In genomic region chr10:76903099-76903498, GRCm38 (mm10) we compare ENCODE assay signal across 8 mouse cellular contexts. TPM values are rescaled to one million over a fixed set of nuclear protein-coding genes. Genes with fewer than 3 reads are reported as not detected.
A peak's percentile ranks its signal among the peaks of the same experiment; 100 is the strongest.
DNase-seq lines count a peak whose midpoint lies in the region; ATAC-seq lines count a peak whose summit lies in the region.

No protein-coding gene starts in this region.

- no peak overlapping the region for H3K9ac ChIP-seq in intestine, embryonic 15.5 days

- peak overlapping the region; percentile 77 for H3K27ac ChIP-seq in intestine, embryonic 15.5 days

- DNase-seq in heart, adult 11 months: peak; percentile 94
- no peak for DNase-seq in heart, adult 8-10 months (ENCODE audit: low spot score)
- DNase-seq in 3134 (ENCODE audit: extremely low read depth, insufficient read length, low spot score): peak; percentile 67
- DNase-seq in Muller cell, postnatal 12 days (ENCODE audit: inconsistent ontology term): peak; percentile 77
- no peak for DNase-seq in layer of hippocampus, postnatal 36 days
- DNase-seq in embryo, embryonic 9.5 days (ENCODE audit: extremely low spot score): no peak

- peaks cover 27% of the 10 kb centered on the region for H3K4me1 ChIP-seq in intestine, embryonic 15.5 days (replicated peaks)

- no peaks in the 10 kb centered on the region for H3K36me3 ChIP-seq in intestine, embryonic 15.5 days

- no peaks in the 10 kb centered on the region for H3K9me3 ChIP-seq in intestine, embryonic 15.5 days

- H3K4me3 ChIP-seq in intestine, embryonic 15.5 days (replicated peaks): no peak overlapping the region

- ATAC-seq in intestine, embryonic 15.5 days: 0 out of 2 replicates have a peak, but pooled peaks have one; percentile 27
- ATAC-seq in megakaryocyte-erythroid progenitor cell, adult 5-6 weeks (replicated peaks; ENCODE audit: low FRiP score, low TSS enrichment, poor library complexity, severe bottlenecking): no peak

- WGBS in intestine, embryonic 15.5 days: 60% methylated on average over 3 of the region's 3 CpGs

- H3K4me2 ChIP-seq in intestine, embryonic 15.5 days (replicated peaks): no peak overlapping the region

- no peaks in the 10 kb centered on the region for H3K27me3 ChIP-seq in intestine, embryonic 15.5 days (replicated peaks)

RNA-seq across cellular contexts. Expression of gene Pcbp3, which starts 58.6 kb away (rescaled TPM):
- total RNA-seq in heart, adult 8-10 months (2022): 1 to 10 TPM; 2.5 to 4.3 (median 3.1) TPM
- 43.5 and 44.1 TPM in 2 replicates for polyA plus RNA-seq in intestine, embryonic 15.5 days (2015; fragmentation: Nextera tagmentation; extraction: Ambion mirVana)
- total RNA-seq in megakaryocyte-erythroid progenitor cell, adult 5-6 weeks (2014; fragmentation: Nextera tagmentation): 16.8 and 20.1 TPM in 2 replicates
- 11.1 and 15.5 TPM in 2 replicates for total RNA-seq in megakaryocyte-erythroid progenitor cell, adult 5-6 weeks (2017)
- 10 to 100 TPM; 63.0 to 67.1 TPM for total RNA-seq in layer of hippocampus, postnatal 36 days (2021)

Comparison
In these comparisons a context has a peak if more than half of its experiments do, and no peak if none do; other contexts are left out.
1. DNase-seq: peak in heart, adult 11 months (single experiment), 3134 (single experiment) and Muller cell, postnatal 12 days (single experiment); none in heart, adult 8-10 months (single experiment), layer of hippocampus, postnatal 36 days (0 of 2) and embryo, embryonic 9.5 days (single experiment).